Mouse (Mus musculus) ovary, postnatal 10 days (tissue): ENCODE results near the gene Lmo4.

Source experiments
- DNase-seq: peaks from one replicate; pipeline ENCODE4 v3.0.0; 2022; ENCODE audit warnings: low spot score

The Lmo4 gene

GRCm38 (mm10) chr3:144148234-144148633, 56.8 kb downstream of the Lmo4 start:
- no peak for DNase-seq

DNA sequence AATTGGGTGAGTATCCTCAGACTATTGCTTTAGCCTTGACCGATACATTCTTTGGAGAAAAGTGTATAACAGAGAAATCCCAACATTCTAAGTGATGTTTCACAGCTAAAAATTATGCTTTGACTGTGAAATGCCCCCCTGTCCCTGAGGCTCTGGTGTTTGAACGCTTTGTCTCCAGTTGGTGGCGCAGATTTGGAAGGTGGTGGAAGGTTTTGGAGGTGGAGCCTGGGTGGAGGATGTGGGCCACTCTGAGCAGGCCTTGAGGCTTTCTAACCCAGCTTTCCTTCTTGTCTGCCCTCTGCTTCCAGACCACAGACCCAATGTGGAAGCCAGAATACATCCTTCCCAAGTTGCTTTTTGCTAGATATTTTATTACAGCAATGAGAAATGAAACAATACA, 57.8 kb downstream of the Lmo4 start:
- DNase-seq = no peak

DNA sequence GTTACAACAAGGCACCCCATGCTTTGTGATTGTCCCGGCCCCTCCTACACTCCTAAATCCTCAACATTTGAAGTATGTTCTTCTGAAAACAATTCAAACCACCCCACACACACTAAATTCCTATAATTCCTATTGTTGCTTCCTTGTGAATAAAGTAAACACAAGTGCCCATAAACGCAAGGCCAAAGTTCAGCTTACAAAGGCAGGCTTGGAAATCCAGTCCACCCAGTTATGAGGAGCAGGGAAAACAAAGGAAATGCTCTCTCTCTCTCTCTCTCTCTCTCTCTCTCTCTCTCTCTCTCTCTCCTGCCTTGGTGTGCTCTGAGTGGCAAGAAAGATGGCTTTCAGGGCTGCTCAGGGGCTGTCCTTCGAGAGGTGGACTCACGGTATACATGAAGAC, 61.0 kb downstream of the Lmo4 start:
- DNase-seq = no peak

- no peak for DNase-seq
Observed at GRCm38 (mm10) chr3:144142939-144143338, 62.1 kb downstream of the Lmo4 start.

DNA sequence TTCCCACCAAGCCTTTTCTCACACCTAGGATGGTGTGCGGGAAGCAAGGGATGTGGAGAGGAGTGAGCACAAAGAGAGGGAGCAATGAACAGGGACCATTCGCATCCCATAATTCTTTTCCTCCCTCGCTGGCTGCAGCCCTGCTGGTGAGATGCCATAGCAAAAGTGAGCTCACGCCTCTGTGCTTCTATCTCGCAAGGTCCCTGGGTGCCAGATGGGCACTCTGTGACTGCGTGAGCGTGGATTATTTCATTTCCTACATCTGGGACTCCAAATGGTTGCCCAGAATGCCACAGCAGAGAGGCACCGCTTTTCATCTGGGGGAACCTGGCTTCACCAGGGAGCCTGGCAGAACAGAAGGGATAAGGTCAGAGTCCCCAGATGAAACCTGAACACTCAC, 63.2 kb downstream of the Lmo4 start:
- DNase-seq = no peak

DNA sequence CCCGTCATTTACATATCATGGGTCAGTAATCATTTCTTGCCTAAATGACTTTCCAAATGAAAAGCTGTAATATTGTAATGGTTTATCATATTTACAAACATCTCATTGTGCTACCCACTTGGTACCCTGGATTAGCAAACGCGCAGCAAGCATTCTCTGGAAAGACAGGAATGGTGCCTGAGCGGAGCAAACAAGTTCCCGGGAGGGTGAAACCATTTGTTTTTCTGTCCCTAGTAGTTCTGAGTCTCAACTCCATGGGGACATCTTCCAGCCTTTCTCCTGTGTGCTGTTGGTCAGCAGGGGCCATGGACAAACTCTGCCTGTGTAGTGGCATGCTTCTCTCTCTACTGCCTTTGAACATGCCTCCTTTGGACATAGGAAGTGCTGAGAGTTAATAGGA, 64.2 kb downstream of the Lmo4 start:
- DNase-seq = no peak

DNA sequence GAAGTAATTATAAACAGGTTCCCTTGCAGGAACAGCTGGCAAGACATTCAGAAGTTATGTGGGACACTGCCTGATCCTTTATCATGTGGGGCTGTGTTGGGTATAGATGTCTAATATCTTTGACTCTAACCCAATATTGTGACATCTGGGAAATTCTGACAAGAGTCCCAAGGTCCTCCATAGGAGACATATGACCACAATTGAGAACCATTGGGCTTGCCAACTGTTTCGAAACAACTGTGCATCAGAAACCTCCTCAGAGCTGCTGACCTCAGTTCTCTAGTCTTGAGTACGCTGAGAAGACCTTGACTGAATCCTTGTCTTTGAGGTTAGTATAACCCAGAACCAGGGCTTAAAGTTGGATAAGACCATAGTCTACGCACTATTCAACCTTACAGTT, 66.4 kb downstream of the Lmo4 start:
- no peak for DNase-seq
